Comparison of ENCODE assay signal across 10 mouse cellular contexts in genomic region chr11:98030701-98031442, GRCm38 (mm10). TPM values are rescaled to one million over a fixed set of nuclear protein-coding genes. Genes with fewer than 3 reads are reported as not detected.
DNase-seq lines count a peak whose midpoint lies in the region; ATAC-seq and TF ChIP-seq lines count a peak whose summit lies in the region.
"Had no signal": no experiment of that assay in that cellular context is flagged by ENCODE, and none has a peak within 500 bp of the region (broad histone marks: within the 10 kb centered on the region; RNA-seq: fewer than 3 reads in every experiment).

No protein-coding gene starts in this region.

- no peak overlapping the region for H3K4me3 ChIP-seq in heart, embryonic 13.5 days
- H3K4me3 ChIP-seq in neural tube, embryonic 13.5 days = no peak overlapping the region
- no peak overlapping the region for H3K4me3 ChIP-seq in neural tube, embryonic 15.5 days (replicated peaks)
- H3K4me3 ChIP-seq: lung, embryonic 15.5 days had no signal

- no peak for DNase-seq in heart, postnatal 36 days
- DNase-seq in brain, embryonic 14.5 days (ENCODE audit: low read depth) = peak; percentile 14
- DNase-seq in adrenal gland, postnatal 14 days = no peak
- no peak for DNase-seq in gastrocnemius, postnatal 36 days
- DNase-seq in thymus, postnatal 14 days = no peak

- no peak for TF ChIP-seq POLR2A in brain, embryonic 14.5 days (IDR thresholded peaks at IDR 0.05; ENCODE audit: borderline replicate concordance, extremely low read depth, insufficient read depth, insufficient read length, poor library complexity, severe bottlenecking)

- no peak overlapping the region for H3K4me2 ChIP-seq in heart, embryonic 13.5 days
- no peak overlapping the region for H3K4me2 ChIP-seq in neural tube, embryonic 13.5 days
- H3K4me2 ChIP-seq in neural tube, embryonic 15.5 days = no peak overlapping the region
- H3K4me2 ChIP-seq: lung, embryonic 15.5 days had no signal

- peaks cover 11% of the 10 kb centered on the region; the same call in 1 of the 2 replicates for H3K27me3 ChIP-seq in heart, embryonic 13.5 days (replicated peaks)
- no peaks in the 10 kb centered on the region for H3K27me3 ChIP-seq in neural tube, embryonic 13.5 days
- H3K27me3 ChIP-seq in neural tube, embryonic 15.5 days (replicated peaks) = 0 out of 2 replicates have a peak, but pooled peaks cover 5% of the 10 kb centered on the region

- no peak for TF ChIP-seq CTCF in brain, embryonic 14.5 days (IDR thresholded peaks at IDR 0.05; ENCODE audit: borderline replicate concordance, extremely low read depth, insufficient read depth, insufficient read length)

- no peak overlapping the region for H3K9ac ChIP-seq in heart, embryonic 13.5 days
- no peak overlapping the region for H3K9ac ChIP-seq in neural tube, embryonic 13.5 days
- H3K9ac ChIP-seq in neural tube, embryonic 15.5 days (replicated peaks) = no peak overlapping the region
- H3K9ac ChIP-seq: lung, embryonic 15.5 days had no signal

- intact Hi-C loops in heart, postnatal 36 days (cut with DNase I) = loop anchor here (1.0 kb wide), 1 partner anchor 44 kb away; no protein-coding TSS in a partner anchor
- intact Hi-C loops in gastrocnemius, postnatal 36 days (cut with DNase I) = no loop called here

- peaks cover 29% of the 10 kb centered on the region for H3K4me1 ChIP-seq in heart, embryonic 13.5 days
- H3K4me1 ChIP-seq in neural tube, embryonic 13.5 days (replicated peaks) = peaks cover 39% of the 10 kb centered on the region
- H3K4me1 ChIP-seq in neural tube, embryonic 15.5 days = peaks cover 29% of the 10 kb centered on the region

- peak overlapping the region; percentile 16; the same call in 1 of the 2 replicates for H3K27ac ChIP-seq in heart, embryonic 13.5 days (replicated peaks)
- peak overlapping the region; percentile 38; the same call in 1 of the 2 replicates for H3K27ac ChIP-seq in neural tube, embryonic 13.5 days (replicated peaks)
- H3K27ac ChIP-seq in neural tube, embryonic 15.5 days (replicated peaks) = no peak overlapping the region
- H3K27ac ChIP-seq: lung, embryonic 15.5 days had no signal

- H3K36me3 ChIP-seq in heart, embryonic 13.5 days = peaks cover 36% of the 10 kb centered on the region
- H3K36me3 ChIP-seq in neural tube, embryonic 13.5 days = peaks cover 33% of the 10 kb centered on the region
- H3K36me3 ChIP-seq in neural tube, embryonic 15.5 days = peaks cover 30% of the 10 kb centered on the region

- no peaks in the 10 kb centered on the region for H3K9me3 ChIP-seq in heart, embryonic 13.5 days
- H3K9me3 ChIP-seq in neural tube, embryonic 13.5 days = no peaks in the 10 kb centered on the region
- no peaks in the 10 kb centered on the region for H3K9me3 ChIP-seq in neural tube, embryonic 15.5 days (replicated peaks)
- H3K9me3 ChIP-seq: lung, embryonic 15.5 days had no signal

- 56% methylated on average over 5 of the region's 5 CpGs for WGBS in heart, embryonic 13.5 days
- WGBS in neural tube, embryonic 13.5 days = 41% methylated on average over 5 of the region's 5 CpGs
- WGBS in neural tube, embryonic 15.5 days = 43% methylated on average over 5 of the region's 5 CpGs

- ATAC-seq in heart, embryonic 13.5 days (ENCODE audit: extremely low read depth, insufficient number of reproducible peaks, low FRiP score, low TSS enrichment) = no peak
- no peak for ATAC-seq in neural tube, embryonic 13.5 days (ENCODE audit: low read depth)
- no peak for ATAC-seq in neural tube, embryonic 15.5 days (ENCODE audit: low FRiP score)

RNA-seq across cellular contexts. Expression of gene Rpl19, which starts 4.4 kb away (rescaled TPM):
- 676 and 751 TPM in 2 replicates for polyA plus RNA-seq in heart, embryonic 13.5 days (2015; fragmentation: Nextera tagmentation; extraction: Ambion mirVana)
- total RNA-seq in heart, postnatal 36 days (2021) = 100 to 1,000 TPM; 537 to 577 TPM
- polyA plus RNA-seq in neural tube, embryonic 13.5 days (2015; fragmentation: Nextera tagmentation; extraction: Ambion mirVana) = 660 and 722 TPM in 2 replicates
- polyA plus RNA-seq in neural tube, embryonic 15.5 days (2015; fragmentation: Nextera tagmentation; extraction: Ambion mirVana) = 655 and 750 TPM in 2 replicates
- polyA plus RNA-seq in brain, embryonic 14.5 days (2012; rRNA removed) = 1,103 and 1,209 TPM in 2 replicates
- 1,235 and 1,395 TPM in 2 replicates for total RNA-seq in adrenal gland, postnatal 14 days (2021)
- 100 to 1,000 TPM; 368 to 452 TPM for total RNA-seq in gastrocnemius, postnatal 36 days (2021)

RNA-seq across cellular contexts. Expression of gene Cacnb1, which starts 8.0 kb away (rescaled TPM):
- 6.0 and 6.7 TPM in 2 replicates for polyA plus RNA-seq in heart, embryonic 13.5 days (2015; fragmentation: Nextera tagmentation; extraction: Ambion mirVana)
- 1 to 10 TPM; 6.1 to 6.2 TPM for total RNA-seq in heart, postnatal 36 days (2021)
- polyA plus RNA-seq in neural tube, embryonic 13.5 days (2015; fragmentation: Nextera tagmentation; extraction: Ambion mirVana) = 50.0 and 52.1 TPM in 2 replicates
- polyA plus RNA-seq in neural tube, embryonic 15.5 days (2015; fragmentation: Nextera tagmentation; extraction: Ambion mirVana) = 50.9 and 63.0 TPM in 2 replicates
- 60.8 and 90.1 TPM in 2 replicates for polyA plus RNA-seq in brain, embryonic 14.5 days (2012; rRNA removed)
- 7.8 and 10.4 TPM in 2 replicates for total RNA-seq in adrenal gland, postnatal 14 days (2021)
- total RNA-seq in gastrocnemius, postnatal 36 days (2021) = 100 to 1,000 TPM; 215 to 243 TPM

RNA-seq across cellular contexts. Expression of gene Stac2, which starts 22.4 kb away (rescaled TPM):
- 0.83 and 0.84 TPM in 2 replicates for polyA plus RNA-seq in heart, embryonic 13.5 days (2015; fragmentation: Nextera tagmentation; extraction: Ambion mirVana)
- total RNA-seq in heart, postnatal 36 days (2021) = under 1 TPM in 1 of 2 experiments, not detected in 1; 0.17 TPM
- polyA plus RNA-seq in neural tube, embryonic 13.5 days (2015; fragmentation: Nextera tagmentation; extraction: Ambion mirVana) = 12.5 and 13.9 TPM in 2 replicates
- 15.8 and 18.2 TPM in 2 replicates for polyA plus RNA-seq in neural tube, embryonic 15.5 days (2015; fragmentation: Nextera tagmentation; extraction: Ambion mirVana)
- polyA plus RNA-seq in brain, embryonic 14.5 days (2012; rRNA removed) = 1.8 and 5.5 TPM in 2 replicates
- 3.1 and 3.7 TPM in 2 replicates for total RNA-seq in adrenal gland, postnatal 14 days (2021)
- total RNA-seq in gastrocnemius, postnatal 36 days (2021) = under 1 TPM; 0.07 to 0.15 TPM
- total RNA-seq: hematopoietic stem cell, adult 5-6 weeks had no signal

RNA-seq across cellular contexts. Expression of gene Arl5c, which starts 34.9 kb away (rescaled TPM):
- polyA plus RNA-seq in heart, embryonic 13.5 days (2015; fragmentation: Nextera tagmentation; extraction: Ambion mirVana) = 4.6 and 5.1 TPM in 2 replicates
- total RNA-seq in heart, postnatal 36 days (2021) = under 1 TPM; 0.65 to 0.80 TPM
- 5.9 and 8.4 TPM in 2 replicates for polyA plus RNA-seq in neural tube, embryonic 13.5 days (2015; fragmentation: Nextera tagmentation; extraction: Ambion mirVana)
- polyA plus RNA-seq in neural tube, embryonic 15.5 days (2015; fragmentation: Nextera tagmentation; extraction: Ambion mirVana) = 11.8 and 14.0 TPM in 2 replicates
- polyA plus RNA-seq in brain, embryonic 14.5 days (2012; rRNA removed) = 0.89 and 1.1 TPM in 2 replicates
- total RNA-seq in adrenal gland, postnatal 14 days (2021) = 1.1 and 4.4 TPM in 2 replicates
- total RNA-seq in gastrocnemius, postnatal 36 days (2021) = under 1 TPM; 0.32 to 0.79 TPM

RNA-seq across cellular contexts. Expression of gene Plxdc1, which starts 44.6 kb away (rescaled TPM):
- polyA plus RNA-seq in heart, embryonic 13.5 days (2015; fragmentation: Nextera tagmentation; extraction: Ambion mirVana) = 0.23 and 0.44 TPM in 2 replicates
- total RNA-seq in heart, postnatal 36 days (2021) = 1 to 10 TPM; 5.1 to 6.2 TPM
- 0.71 and 0.74 TPM in 2 replicates for polyA plus RNA-seq in neural tube, embryonic 13.5 days (2015; fragmentation: Nextera tagmentation; extraction: Ambion mirVana)
- 1.1 and 1.8 TPM in 2 replicates for polyA plus RNA-seq in neural tube, embryonic 15.5 days (2015; fragmentation: Nextera tagmentation; extraction: Ambion mirVana)
- polyA plus RNA-seq in brain, embryonic 14.5 days (2012; rRNA removed) = 0.67 and 0.90 TPM in 2 replicates
- 4.3 and 4.8 TPM in 2 replicates for total RNA-seq in adrenal gland, postnatal 14 days (2021)
- total RNA-seq in gastrocnemius, postnatal 36 days (2021) = 1 to 10 TPM; 2.8 to 3.7 TPM
